Mouse (Mus musculus) liver, embryonic 13.5 days (tissue): ENCODE measurements around the gene Atp8b4. TPM values are rescaled to one million over a fixed set of nuclear protein-coding genes. Genes with fewer than 3 reads are reported as not detected.

Experiments used
- ATAC-seq: fragments of 200-750 bp; cut with Nextera tagmentation; 2 replicates; pipeline ENCODE4 v1.8.0; 2017; ENCODE audit warnings: low read depth, mild to moderate bottlenecking, moderate number of reproducible peaks, moderate library complexity
- DNase-seq: peaks from one replicate; pipeline ENCODE4 v3.0.0; 2022
- H3K27ac ChIP-seq: fragments of 300-500 bp; sonication (generic); 2 replicates; pipeline ENCODE4 v1.5.1; 2015; ENCODE audit warnings: moderate library complexity, mild to moderate bottlenecking, inconsistent platforms
- H3K27me3 ChIP-seq: fragments of 300-500 bp; sonication (generic); 2 replicates; pipeline ENCODE4 v1.6.1; 2015; ENCODE audit warnings: mild to moderate bottlenecking, inconsistent platforms
- H3K36me3 ChIP-seq: fragments of 300-500 bp; sonication (generic); 2 replicates; pipeline ENCODE4 v1.6.1; 2015; ENCODE audit warnings: mild to moderate bottlenecking, inconsistent platforms
- H3K4me1 ChIP-seq: fragments of 300-500 bp; sonication (generic); replicated peaks from 2 replicates; pipeline ENCODE4 v1.6.1; 2015; ENCODE audit warnings: inconsistent platforms
- H3K4me2 ChIP-seq: fragments of 300-500 bp; sonication (generic); 2 replicates; pipeline ENCODE4 v1.6.1; 2015; ENCODE audit warnings: inconsistent platforms, mild to moderate bottlenecking, moderate library complexity
- H3K4me3 ChIP-seq: fragments of 300-500 bp; sonication (generic); replicated peaks from 2 replicates; pipeline ENCODE4 v1.5.1; 2015; ENCODE audit warnings: mild to moderate bottlenecking, inconsistent platforms
- H3K9ac ChIP-seq: fragments of 300-500 bp; sonication (generic); 2 replicates; pipeline ENCODE4 v1.6.1; 2015; ENCODE audit warnings: mild to moderate bottlenecking, inconsistent platforms
- H3K9me3 ChIP-seq: fragments of 300-500 bp; sonication (generic); replicated peaks from 2 replicates; pipeline ENCODE4 v1.6.1; 2016; ENCODE audit warnings: inconsistent platforms
- WGBS: fragments of 180-500 bp; shearing (Covaris S2); methylation state at CpG from one replicate; pipeline ENCODE4 v1.1.7; 2015; ENCODE audit not compliant: insufficient replicate concordance; 5-methylcytosine and 5-hydroxymethylcytosine counted together
- polyA plus RNA-seq: library from polyadenylated mRNA; unstranded; fragments of >200 nt; fragmentation: Nextera tagmentation; extraction: Ambion mirVana; gene quantifications from 2 replicates; pipeline ENCODE4 v1.2.1, GENCODE M21; 2015

The Atp8b4 gene
- polyA plus RNA-seq, 1 experiment from 2014 or later, result 4.6 TPM

GRCm38 (mm10) chr2:126275511-126275910 lies 225.0 kb downstream of the Atp8b4 start:
- Histone ChIP-seq H3K4me1 (no peaks in the 10 kb centered on the region), H3K27me3 (no peaks in the 10 kb centered on the region), H3K4me3 (no peak overlapping the region), H3K36me3 (no peaks in the 10 kb centered on the region), H3K9ac (no peak overlapping the region), H3K27ac (no peak overlapping the region), H3K4me2 (no peak overlapping the region), H3K9me3 (no peaks in the 10 kb centered on the region)
- no peak for DNase-seq
- no peak for ATAC-seq
- 50% methylated on average over 3 of the region's 3 CpGs for WGBS

GRCm38 (mm10) chr2:126274826-126275405 lies 225.6 kb downstream of the Atp8b4 start:
- Histone ChIP-seq H3K27me3 (no peaks in the 10 kb centered on the region), H3K4me1 (no peaks in the 10 kb centered on the region), H3K9ac (no peak overlapping the region), H3K9me3 (no peaks in the 10 kb centered on the region), H3K36me3 (no peaks in the 10 kb centered on the region), H3K27ac (no peak overlapping the region), H3K4me3 (no peak overlapping the region), H3K4me2 (no peak overlapping the region)
- WGBS, result 55% methylated on average over 3 of the region's 3 CpGs
- no peak for DNase-seq
- no peak for ATAC-seq

GRCm38 (mm10) chr2:126274311-126274710 lies 226.2 kb downstream of the Atp8b4 start:
- ATAC-seq (no peak), DNase-seq (no peak)
- Histone ChIP-seq H3K9me3 (no peaks in the 10 kb centered on the region), H3K9ac (no peak overlapping the region), H3K27ac (no peak overlapping the region), H3K4me2 (no peak overlapping the region), H3K4me3 (no peak overlapping the region), H3K4me1 (no peaks in the 10 kb centered on the region), H3K27me3 (no peaks in the 10 kb centered on the region), H3K36me3 (no peaks in the 10 kb centered on the region)
- WGBS, result 64% methylated on average over 3 of the region's 3 CpGs

Other genes starting within 250 kb of the Atp8b4 start
- gene Slc27a2, start 51.7 kb upstream of the Atp8b4 start, polyA plus RNA-seq, result 63.7 and 72.8 TPM in 2 replicates
- 7.4 and 8.0 TPM in 2 replicates for gene Hdc, start 118.6 kb upstream of the Atp8b4 start, polyA plus RNA-seq
- gene Gabpb1, start 175.7 kb upstream of the Atp8b4 start, polyA plus RNA-seq, result 28.5 and 33.0 TPM in 2 replicates
- gene Usp8, start 206.7 kb upstream of the Atp8b4 start, polyA plus RNA-seq, result 18.0 and 25.6 TPM in 2 replicates